8 mouse cellular contexts compared by ENCODE assay signal in genomic region chr13:42301961-42302861, GRCm38 (mm10). TPM values are rescaled to one million over a fixed set of nuclear protein-coding genes. Genes with fewer than 3 reads are reported as not detected.
A peak's percentile ranks its signal among the peaks of the same experiment; 100 is the strongest.
DNase-seq lines count a peak whose midpoint lies in the region; ATAC-seq lines count a peak whose summit lies in the region.

No protein-coding gene starts in this region.

- DNase-seq in cerebellum, adult 9-11 months: peak; percentile 10
- DNase-seq in cerebellum, adult 11-12 months: no peak
- peak; percentile 31 for DNase-seq in hindbrain, embryonic 14.5 days (ENCODE audit: low spot score)
- no peak for DNase-seq in liver, embryonic 13.5 days
- peak; percentile 61 for DNase-seq in retina, postnatal 1 day
- DNase-seq in right cerebral cortex, postnatal 14 days: no peak
- DNase-seq in T-cell, adult 2 months (ENCODE audit: low spot score): no peak

- no peak overlapping the region for H3K27ac ChIP-seq in embryonic facial prominence, embryonic 12.5 days
- H3K27ac ChIP-seq in hindbrain, embryonic 14.5 days: no peak overlapping the region
- H3K27ac ChIP-seq in liver, embryonic 13.5 days: no peak overlapping the region

- H3K4me1 ChIP-seq in embryonic facial prominence, embryonic 12.5 days: peaks cover 18% of the 10 kb centered on the region; the same call in 1 of the 2 replicates
- peaks cover 17% of the 10 kb centered on the region for H3K4me1 ChIP-seq in hindbrain, embryonic 14.5 days (replicated peaks; ENCODE audit: control insufficient read depth, insufficient read depth, low read length)
- 0 out of 2 replicates have a peak, but pooled peaks cover 3% of the 10 kb centered on the region for H3K4me1 ChIP-seq in liver, embryonic 13.5 days (replicated peaks)

- H3K9ac ChIP-seq in embryonic facial prominence, embryonic 12.5 days: no peak overlapping the region
- H3K9ac ChIP-seq in hindbrain, embryonic 14.5 days: peak overlapping the region; percentile 51
- H3K9ac ChIP-seq in liver, embryonic 13.5 days: no peak overlapping the region

- no peaks in the 10 kb centered on the region for H3K36me3 ChIP-seq in embryonic facial prominence, embryonic 12.5 days
- no peaks in the 10 kb centered on the region for H3K36me3 ChIP-seq in hindbrain, embryonic 14.5 days (replicated peaks; ENCODE audit: control insufficient read depth, insufficient read depth)
- H3K36me3 ChIP-seq in liver, embryonic 13.5 days: no peaks in the 10 kb centered on the region

- WGBS in embryonic facial prominence, embryonic 12.5 days: 17% methylated on average over 27 of the region's 27 CpGs
- WGBS in hindbrain, embryonic 14.5 days: 9% methylated on average over 27 of the region's 27 CpGs
- WGBS in liver, embryonic 13.5 days (ENCODE audit: insufficient replicate concordance): 27% methylated on average over 27 of the region's 27 CpGs

- no peak for ATAC-seq in embryonic facial prominence, embryonic 12.5 days (ENCODE audit: insufficient number of reproducible peaks, insufficient read depth, low FRiP score, low TSS enrichment)
- no peak for ATAC-seq in hindbrain, embryonic 14.5 days (ENCODE audit: low FRiP score)
- ATAC-seq in liver, embryonic 13.5 days (ENCODE audit: low read depth): no peak

- no peaks in the 10 kb centered on the region for H3K9me3 ChIP-seq in embryonic facial prominence, embryonic 12.5 days
- H3K9me3 ChIP-seq in hindbrain, embryonic 14.5 days (ENCODE audit: control insufficient read depth, low read length): no peaks in the 10 kb centered on the region
- H3K9me3 ChIP-seq in liver, embryonic 13.5 days (replicated peaks): no peaks in the 10 kb centered on the region

- peaks cover 28% of the 10 kb centered on the region for H3K27me3 ChIP-seq in embryonic facial prominence, embryonic 12.5 days
- peaks cover 37% of the 10 kb centered on the region for H3K27me3 ChIP-seq in hindbrain, embryonic 14.5 days (ENCODE audit: control insufficient read depth, insufficient read depth, low read length)
- peaks cover 76% of the 10 kb centered on the region for H3K27me3 ChIP-seq in liver, embryonic 13.5 days

- H3K4me2 ChIP-seq in embryonic facial prominence, embryonic 12.5 days (replicated peaks): peak overlapping the region; percentile 67
- H3K4me2 ChIP-seq in hindbrain, embryonic 14.5 days (replicated peaks): peak overlapping the region; percentile 85
- H3K4me2 ChIP-seq in liver, embryonic 13.5 days: peak overlapping the region; percentile 58

- peak overlapping the region; percentile 36 for H3K4me3 ChIP-seq in embryonic facial prominence, embryonic 12.5 days
- H3K4me3 ChIP-seq in hindbrain, embryonic 14.5 days (replicated peaks; ENCODE audit: low read length): peak overlapping the region; percentile 39
- H3K4me3 ChIP-seq in liver, embryonic 13.5 days (replicated peaks): peak overlapping the region; percentile 43

RNA-seq across cellular contexts. Expression of gene Edn1, which starts 0.9 kb away (rescaled TPM):
- 1.6 and 2.3 TPM in 2 replicates for polyA plus RNA-seq in embryonic facial prominence, embryonic 12.5 days (2016; fragmentation: Nextera tagmentation; extraction: Ambion mirVana)
- polyA plus RNA-seq in hindbrain, embryonic 14.5 days (2014; fragmentation: Nextera tagmentation; extraction: Ambion mirVana): 2.3 and 3.1 TPM in 2 replicates
- polyA plus RNA-seq in liver, embryonic 13.5 days (2015; fragmentation: Nextera tagmentation; extraction: Ambion mirVana): 0.46 and 0.53 TPM in 2 replicates

Comparison
In these comparisons a context has a peak if more than half of its experiments do, and no peak if none do; other contexts are left out.
1. DNase-seq: peak in cerebellum, adult 9-11 months (single experiment), hindbrain, embryonic 14.5 days (single experiment) and retina, postnatal 1 day (single experiment); none in cerebellum, adult 11-12 months (single experiment), liver, embryonic 13.5 days (single experiment), right cerebral cortex, postnatal 14 days (single experiment) and T-cell, adult 2 months (single experiment).
2. Peak in every context shown above with its lines, with median percentiles within 50 percentile points of each other: H3K4me2 ChIP-seq and H3K4me3 ChIP-seq.